Mouse (Mus musculus) forebrain, embryonic 14.5 days (tissue): ENCODE data around the gene Gm27021. TPM values are rescaled to one million over a fixed set of nuclear protein-coding genes. Genes with fewer than 3 reads are reported as not detected.

ENCODE experiments used
- ATAC-seq: fragments of 200-750 bp; cut with Nextera tagmentation; 2 replicates; pipeline ENCODE4 v1.8.0; 2017; ENCODE audit warnings: mild to moderate bottlenecking, moderate library complexity
- DNase-seq: peaks from one replicate; pipeline ENCODE4 v3.0.0-alpha.2; 2015; ENCODE audit warnings: low spot score
- H3K27ac ChIP-seq: fragments of 300-500 bp; sonication (generic); 2 replicates; pipeline ENCODE4 v1.5.1; 2014; ENCODE audit warnings: low read depth, mild to moderate bottlenecking, control low read depth, low read length, moderate library complexity
- H3K27me3 ChIP-seq: fragments of 300-500 bp; sonication (generic); replicated peaks from 2 replicates; pipeline ENCODE4 v1.6.1; 2014; ENCODE audit warnings: low read length, control low read depth, mixed read lengths; ENCODE audit not compliant: control insufficient read depth, insufficient read depth
- H3K36me3 ChIP-seq: fragments of 300-500 bp; sonication (generic); 2 replicates; pipeline ENCODE4 v1.6.1; 2014; ENCODE audit warnings: low read length, control low read depth; ENCODE audit not compliant: control insufficient read depth, insufficient read depth
- H3K4me1 ChIP-seq: fragments of 300-500 bp; sonication (generic); 2 replicates; pipeline ENCODE4 v1.6.1; 2014; ENCODE audit warnings: antibody characterized with exemption, low read length, control low read depth; ENCODE audit not compliant: control insufficient read depth, insufficient read depth
- H3K4me2 ChIP-seq: fragments of 300-500 bp; sonication (generic); 2 replicates; pipeline ENCODE4 v1.6.1; 2014; ENCODE audit warnings: mild to moderate bottlenecking, control low read depth, low read length
- H3K4me3 ChIP-seq: fragments of 300-500 bp; sonication (generic); 2 replicates; pipeline ENCODE4 v1.5.1; 2014; ENCODE audit warnings: low read depth, low read length, control low read depth
- H3K9ac ChIP-seq: fragments of 300-500 bp; sonication (generic); 2 replicates; pipeline ENCODE4 v1.6.1; 2014; ENCODE audit warnings: mild to moderate bottlenecking, low read length, control low read depth, moderate library complexity
- H3K9me3 ChIP-seq: fragments of 300-500 bp; sonication (generic); replicated peaks from 2 replicates; pipeline ENCODE4 v1.6.1; 2016; ENCODE audit warnings: low read length, control low read depth, mixed read lengths; ENCODE audit not compliant: control insufficient read depth
- WGBS: fragments of 180-500 bp; shearing (Covaris S2); extraction: QIAGEN DNeasy Blood & Tissue Kit; methylation state at CpG from one replicate; pipeline ENCODE4 v1.1.7; 2014; 5-methylcytosine and 5-hydroxymethylcytosine counted together
- polyA plus RNA-seq: library from polyadenylated mRNA; unstranded; fragments of >200 nt; fragmentation: Nextera tagmentation; extraction: Ambion mirVana; gene quantifications from 2 replicates; pipeline ENCODE4 v1.2.1, GENCODE M21; 2014

Gene Gm27021
- polyA plus RNA-seq, 1 experiment from 2014 or later, result 2.9 TPM

DNA sequence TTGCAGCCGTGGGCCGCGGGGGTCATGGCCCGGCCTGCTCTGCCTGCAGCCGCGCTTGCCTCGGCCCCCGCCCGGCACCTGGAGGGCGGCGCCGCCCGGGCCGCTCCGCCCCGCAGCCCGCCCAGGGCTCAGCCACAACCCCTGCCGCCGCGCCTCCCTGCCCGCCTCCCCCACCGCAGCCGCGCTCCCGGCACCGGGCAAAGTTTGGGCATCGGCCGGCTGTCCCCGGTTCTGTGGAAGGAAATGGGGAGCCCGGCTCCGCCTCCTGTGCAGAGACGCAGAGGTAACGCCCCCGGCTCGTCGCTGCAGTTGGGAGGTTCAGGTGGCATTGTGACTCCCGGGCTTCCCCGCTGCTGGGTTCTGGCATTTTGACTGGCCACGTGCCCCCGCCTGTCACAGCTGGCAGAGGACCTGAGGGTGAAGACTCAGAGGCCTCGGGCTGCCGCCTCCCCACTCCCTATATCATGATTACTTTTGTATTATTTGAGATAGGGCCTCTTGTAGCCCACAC is 33.5 kb downstream of the Gm27021 start:
- no peaks in the 10 kb centered on the region for H3K9me3 ChIP-seq
- H3K4me1 ChIP-seq, result peaks cover 4% of the 10 kb centered on the region; the same call in 1 of the 2 replicates
- DNase-seq (no peak), ATAC-seq (peak; percentile 54; the same call in 1 of the 2 replicates)
- H3K4me2 ChIP-seq, result peak overlapping the region; percentile 95
- under 1% methylated on average over 28 of the region's 42 CpGs for WGBS
- peaks cover 29% of the 10 kb centered on the region for H3K27me3 ChIP-seq
- peak overlapping the region; percentile 68 for H3K9ac ChIP-seq
- H3K4me3 ChIP-seq, result peak overlapping the region; percentile 55
- H3K36me3 ChIP-seq, result no peaks in the 10 kb centered on the region
- H3K27ac ChIP-seq, result no peak overlapping the region

DNA sequence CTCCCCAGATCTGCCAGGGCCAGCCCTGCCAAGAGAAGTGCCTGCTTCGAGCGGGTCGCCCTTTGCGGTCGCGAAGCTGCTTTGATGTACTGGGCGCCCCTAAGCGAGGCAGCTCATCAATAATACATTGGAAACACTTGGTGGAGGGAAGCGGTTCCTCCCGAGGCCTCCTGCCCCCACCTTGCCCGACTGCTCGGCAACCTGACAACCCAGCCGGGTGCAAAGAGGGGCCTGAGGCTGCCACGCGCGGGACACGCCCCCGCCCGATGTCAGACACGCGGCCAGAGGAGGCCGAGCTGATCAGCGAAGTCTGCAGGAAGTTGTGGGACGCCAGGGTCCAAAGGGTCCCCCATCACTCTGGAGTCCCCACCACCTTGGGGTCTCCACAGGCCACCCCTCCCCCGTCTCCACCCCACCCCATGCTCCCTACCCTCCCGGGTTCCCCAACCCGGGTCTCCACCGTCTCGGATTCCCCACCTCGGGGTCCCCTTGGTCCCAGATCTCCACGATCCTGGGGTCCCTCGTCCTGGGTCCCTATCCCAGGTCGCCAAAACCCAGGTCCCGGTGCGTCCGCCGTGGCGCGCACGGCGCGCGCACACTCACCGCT is 34.1 kb downstream of the Gm27021 start:
- DNase-seq, result peak; percentile 23
- H3K27ac ChIP-seq, result no peak overlapping the region

DNA sequence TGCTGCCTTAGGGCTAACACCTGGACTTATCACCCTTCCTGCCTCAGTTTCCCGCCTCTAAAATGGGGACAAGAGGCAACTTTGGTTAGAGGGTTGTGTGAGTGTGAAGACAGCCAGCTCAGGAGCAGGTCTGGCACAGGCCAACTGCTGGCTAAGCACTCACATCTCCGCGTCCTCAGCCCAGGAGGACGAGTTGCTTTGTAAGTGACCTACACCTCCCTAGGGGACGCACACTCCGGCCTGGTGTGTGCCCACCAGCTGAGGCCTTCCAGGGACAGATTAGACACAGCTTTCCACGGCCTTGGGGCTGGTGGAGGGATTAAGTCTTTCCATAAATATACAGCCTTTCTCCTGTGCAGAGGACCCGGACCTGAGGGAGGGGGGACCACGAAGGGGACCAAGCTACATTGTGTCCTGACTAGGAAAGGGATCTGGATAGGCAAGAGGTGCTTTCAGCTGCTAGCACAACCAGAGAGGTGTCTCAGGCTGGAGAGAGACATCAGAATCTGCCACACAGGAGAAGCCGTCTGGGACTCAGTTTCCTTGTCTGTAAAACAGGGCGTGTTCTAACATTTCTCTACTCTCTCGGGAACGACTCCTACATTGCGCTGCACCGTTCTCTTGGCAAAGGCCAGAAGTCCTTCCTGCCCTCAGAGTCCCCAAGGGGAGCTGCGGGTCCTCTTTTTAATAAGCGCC is 34.8 kb downstream of the Gm27021 start:
- no peaks in the 10 kb centered on the region for H3K9me3 ChIP-seq
- H3K27ac ChIP-seq, result no peak overlapping the region
- 29% methylated on average over 17 of the region's 17 CpGs for WGBS
- peaks cover 29% of the 10 kb centered on the region for H3K27me3 ChIP-seq
- peak overlapping the region; percentile 95 for H3K4me2 ChIP-seq
- ATAC-seq (no peak), DNase-seq (no peak)
- H3K4me3 ChIP-seq, result peak overlapping the region; percentile 55
- H3K4me1 ChIP-seq, result peaks cover 4% of the 10 kb centered on the region; the same call in 1 of the 2 replicates
- H3K9ac ChIP-seq, result peak overlapping the region; percentile 68; the same call in 1 of the 2 replicates
- H3K36me3 ChIP-seq, result no peaks in the 10 kb centered on the region

More for the DNA sequence above, 34.1 kb downstream of the Gm27021 start:
- ATAC-seq, result no peak
- Histone ChIP-seq H3K9ac (peak overlapping the region; percentile 68), H3K4me2 (peak overlapping the region; percentile 95), H3K36me3 (no peaks in the 10 kb centered on the region), H3K9me3 (no peaks in the 10 kb centered on the region), H3K4me3 (peak overlapping the region; percentile 55), H3K27me3 (peaks cover 29% of the 10 kb centered on the region), H3K4me1 (peaks cover 4% of the 10 kb centered on the region; the same call in 1 of the 2 replicates)
- WGBS, result under 1% methylated on average over 41 of the region's 44 CpGs

GRCm38 (mm10) chr8:120631441-120632375 is 36.2 kb downstream of the Gm27021 start:
- 69% methylated on average over 21 of the region's 21 CpGs for WGBS
- no peak for DNase-seq
- Histone ChIP-seq H3K4me3 (no peak overlapping the region), H3K27ac (no peak overlapping the region), H3K9ac (no peak overlapping the region), H3K4me1 (peaks cover 4% of the 10 kb centered on the region; the same call in 1 of the 2 replicates), H3K36me3 (no peaks in the 10 kb centered on the region), H3K9me3 (no peaks in the 10 kb centered on the region), H3K4me2 (no peak overlapping the region), H3K27me3 (peaks cover 29% of the 10 kb centered on the region)
- ATAC-seq, result no peak

- H3K4me3 ChIP-seq, result no peak overlapping the region
- H3K9me3 ChIP-seq, result no peaks in the 10 kb centered on the region
- no peak overlapping the region for H3K27ac ChIP-seq
- no peaks in the 10 kb centered on the region for H3K36me3 ChIP-seq
- peaks cover 4% of the 10 kb centered on the region; the same call in 1 of the 2 replicates for H3K4me1 ChIP-seq
- no peak overlapping the region for H3K4me2 ChIP-seq
- H3K27me3 ChIP-seq, result peaks cover 26% of the 10 kb centered on the region
- ATAC-seq, result no peak
- WGBS, result 51% methylated on average over 6 of the region's 6 CpGs
- DNase-seq, result no peak
- H3K9ac ChIP-seq, result no peak overlapping the region
Observed at GRCm38 (mm10) chr8:120630848-120631247, 37.0 kb downstream of the Gm27021 start.

GRCm38 (mm10) chr8:120630031-120630430 is 37.8 kb downstream of the Gm27021 start:
- Histone ChIP-seq H3K27ac (no peak overlapping the region), H3K4me2 (no peak overlapping the region), H3K36me3 (no peaks in the 10 kb centered on the region), H3K4me3 (no peak overlapping the region), H3K4me1 (peaks cover 4% of the 10 kb centered on the region; the same call in 1 of the 2 replicates), H3K9ac (no peak overlapping the region), H3K9me3 (no peaks in the 10 kb centered on the region), H3K27me3 (peaks cover 22% of the 10 kb centered on the region)
- WGBS, result 54% methylated on average over 5 of the region's 5 CpGs
- DNase-seq (no peak), ATAC-seq (no peak)

- Histone ChIP-seq H3K9me3 (no peaks in the 10 kb centered on the region), H3K4me3 (no peak overlapping the region), H3K27ac (no peak overlapping the region), H3K36me3 (no peaks in the 10 kb centered on the region), H3K27me3 (0 out of 2 replicates have a peak, but pooled peaks cover 3% of the 10 kb centered on the region), H3K4me1 (no peaks in the 10 kb centered on the region), H3K9ac (no peak overlapping the region), H3K4me2 (no peak overlapping the region)
- ATAC-seq (no peak), DNase-seq (peak; percentile 37)
- WGBS, result 64% methylated on average over 5 of the region's 5 CpGs
Observed at GRCm38 (mm10) chr8:120627298-120627697, 40.6 kb downstream of the Gm27021 start.

GRCm38 (mm10) chr8:120626461-120626860 is 41.4 kb downstream of the Gm27021 start:
- H3K27me3 ChIP-seq, result no peaks in the 10 kb centered on the region
- H3K4me2 ChIP-seq, result no peak overlapping the region
- H3K27ac ChIP-seq, result no peak overlapping the region
- 65% methylated on average over 11 of the region's 11 CpGs for WGBS
- H3K4me1 ChIP-seq, result 0 out of 2 replicates have a peak, but pooled peaks cover 3% of the 10 kb centered on the region
- no peaks in the 10 kb centered on the region for H3K36me3 ChIP-seq
- no peak for DNase-seq
- no peaks in the 10 kb centered on the region for H3K9me3 ChIP-seq
- no peak overlapping the region for H3K9ac ChIP-seq
- ATAC-seq, result no peak
- no peak overlapping the region for H3K4me3 ChIP-seq
